Comparison of ENCODE assay signal across 9 mouse cellular contexts in the genomic region with DNA sequence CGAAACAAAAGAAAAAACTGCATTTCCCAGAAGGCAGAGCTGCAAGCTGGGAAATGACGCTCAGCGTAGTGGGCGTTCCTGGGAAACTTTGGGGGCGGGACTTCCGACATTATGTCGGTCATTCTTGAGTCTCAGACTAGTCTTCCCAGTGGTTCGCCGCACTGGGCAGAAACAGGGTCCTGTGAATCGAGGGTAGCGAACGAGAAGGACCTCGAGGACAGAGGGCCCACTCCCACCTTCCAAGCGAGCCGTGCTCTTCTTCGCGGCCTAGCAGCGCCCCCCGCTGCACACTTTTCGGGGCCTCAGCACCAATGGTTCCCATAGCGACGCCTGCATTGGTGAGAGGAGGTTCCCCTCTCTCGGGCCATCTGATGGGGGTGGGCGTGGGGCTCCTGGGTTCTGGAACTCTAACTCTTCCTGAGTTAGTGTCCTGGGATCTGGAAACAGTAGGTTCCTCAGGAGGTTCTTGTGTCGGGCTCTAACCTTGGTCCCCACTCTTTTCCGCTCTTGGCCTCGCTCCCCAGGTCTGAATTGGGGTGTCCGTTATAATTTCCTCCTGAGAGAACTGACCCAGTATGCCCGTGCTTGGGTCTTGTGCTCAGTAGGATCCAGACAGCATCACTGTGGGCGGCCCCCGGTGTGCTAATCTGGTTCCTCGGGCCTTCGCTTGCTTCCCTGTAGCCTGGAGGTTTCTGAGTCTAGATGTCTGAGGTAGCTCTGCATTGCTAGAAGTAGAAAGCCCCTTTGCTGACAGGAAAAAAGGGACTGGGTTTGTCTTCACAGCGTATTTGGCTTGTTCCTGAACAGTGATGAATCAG. TPM values are rescaled to one million over a fixed set of nuclear protein-coding genes. Genes with fewer than 3 reads are reported as not detected.
DNase-seq lines count a peak whose midpoint lies in the region; ATAC-seq and TF ChIP-seq lines count a peak whose summit lies in the region.
"Had no signal": no experiment of that assay in that cellular context is flagged by ENCODE, and none has a peak within 500 bp of the region (broad histone marks: within the 10 kb centered on the region; RNA-seq: fewer than 3 reads in every experiment).

No protein-coding gene starts in this region.

- no peaks in the 10 kb centered on the region; the same call in 1 of the 2 replicates for H3K9me3 ChIP-seq in limb, embryonic 13.5 days
- H3K9me3 ChIP-seq in midbrain, embryonic 15.5 days: no peaks in the 10 kb centered on the region

- peak overlapping the region; percentile 62 for H3K4me3 ChIP-seq in embryonic fibroblast, embryonic 13.5 days (ENCODE audit: insufficient read depth, low read length)
- H3K4me3 ChIP-seq in limb, embryonic 13.5 days: peak overlapping the region; percentile 68
- peak overlapping the region; percentile 71 for H3K4me3 ChIP-seq in midbrain, embryonic 15.5 days
- H3K4me3 ChIP-seq in spleen, adult 2 months (ENCODE audit: extremely low read depth, insufficient read depth, insufficient read length): peak overlapping the region; percentile 91

- no peaks in the 10 kb centered on the region for H3K27me3 ChIP-seq in limb, embryonic 13.5 days
- H3K27me3 ChIP-seq in midbrain, embryonic 15.5 days (replicated peaks): no peaks in the 10 kb centered on the region
- no peaks in the 10 kb centered on the region for H3K27me3 ChIP-seq in spleen, adult 2 months (ENCODE audit: control insufficient read depth, insufficient read depth, low read length)
- H3K27me3 ChIP-seq: Patski had no signal

- H3K4me2 ChIP-seq in limb, embryonic 13.5 days (replicated peaks): peak overlapping the region; percentile 77
- peak overlapping the region; percentile 65 for H3K4me2 ChIP-seq in midbrain, embryonic 15.5 days

- TF ChIP-seq CTCF in embryonic fibroblast, embryonic 13.5 days (IDR thresholded peaks at IDR 0.05; ENCODE audit: borderline replicate concordance, insufficient read depth, low read length): no peak
- TF ChIP-seq CTCF in spleen, adult 2 months (IDR thresholded peaks at IDR 0.05; ENCODE audit: extremely low read depth, insufficient read depth, insufficient read length, insufficient replicate concordance): no peak

- peak; percentile 67 for TF ChIP-seq POLR2A in embryonic fibroblast, embryonic 13.5 days (IDR thresholded peaks at IDR 0.05; ENCODE audit: low read depth, low read length)
- TF ChIP-seq POLR2A in spleen, adult 2 months (IDR thresholded peaks at IDR 0.05; ENCODE audit: low read depth, low read length): no peak

- ATAC-seq in limb, embryonic 13.5 days (ENCODE audit: low FRiP score, low read depth): peak; percentile 87
- peak; percentile 91 for ATAC-seq in midbrain, embryonic 15.5 days (replicated peaks)
- ATAC-seq: Patski had no signal

- H3K36me3 ChIP-seq in limb, embryonic 13.5 days: peaks cover 18% of the 10 kb centered on the region
- H3K36me3 ChIP-seq in midbrain, embryonic 15.5 days (replicated peaks): no peaks in the 10 kb centered on the region
- H3K36me3 ChIP-seq in spleen, adult 2 months (ENCODE audit: control insufficient read depth, insufficient read depth, low read length): no peaks in the 10 kb centered on the region

- DNase-seq in 416B (ENCODE audit: low read depth): peak; percentile 91
- peak; percentile 93 for DNase-seq in brain, adult 2 months (ENCODE audit: low read depth, low spot score)
- peak; percentile 57 to 75 for DNase-seq in heart, adult 9 months (ENCODE audit: low spot score in 2 of 2)
- DNase-seq in kidney, adult 9 months: peak; percentile 80
- peak; percentile 47 to 60 for DNase-seq in spleen, adult 2 months (ENCODE audit: low read depth in 1 of 2, low spot score in 2 of 2)

- 33% methylated on average over 34 of the region's 34 CpGs for WGBS in limb, embryonic 13.5 days
- 35% methylated on average over 34 of the region's 34 CpGs for WGBS in midbrain, embryonic 15.5 days
- 28% methylated on average over 34 of the region's 34 CpGs for WGBS in spleen, adult 2 months

- H3K4me1 ChIP-seq in embryonic fibroblast, embryonic 13.5 days (ENCODE audit: control insufficient read depth, insufficient read depth, low read length): no peaks in the 10 kb centered on the region
- peaks cover 7% of the 10 kb centered on the region for H3K4me1 ChIP-seq in limb, embryonic 13.5 days
- H3K4me1 ChIP-seq in midbrain, embryonic 15.5 days: peaks cover 8% of the 10 kb centered on the region
- H3K4me1 ChIP-seq in spleen, adult 2 months (ENCODE audit: control insufficient read depth, insufficient read depth, insufficient read length): no peaks in the 10 kb centered on the region; the same call in 1 of the 2 replicates

- H3K9ac ChIP-seq in limb, embryonic 13.5 days: peak overlapping the region; percentile 76
- peak overlapping the region; percentile 73 for H3K9ac ChIP-seq in midbrain, embryonic 15.5 days

- H3K27ac ChIP-seq in embryonic fibroblast, embryonic 13.5 days (ENCODE audit: insufficient read depth, low read length): no peak overlapping the region
- H3K27ac ChIP-seq in limb, embryonic 13.5 days: no peak overlapping the region
- H3K27ac ChIP-seq in midbrain, embryonic 15.5 days: peak overlapping the region; percentile 80
- H3K27ac ChIP-seq in spleen, adult 2 months (ENCODE audit: insufficient read depth, low read length): no peak overlapping the region

RNA-seq across cellular contexts. Expression of a gene that starts 52.8 kb away (rescaled TPM):
- polyA plus RNA-seq in embryonic fibroblast, embryonic 13.5 days (2011; ENCODE audit: insufficient read length, low read depth, missing spikeins): 44.3 and 53.9 TPM in 2 replicates
- 79.8 and 83.2 TPM in 2 replicates for polyA plus RNA-seq in limb, embryonic 13.5 days (2015; fragmentation: Nextera tagmentation; extraction: Ambion mirVana)
- 262 and 274 TPM in 2 replicates for polyA plus RNA-seq in midbrain, embryonic 15.5 days (2015; fragmentation: Nextera tagmentation; extraction: Ambion mirVana)
- polyA plus RNA-seq in spleen, adult 2 months (2012; rRNA removed): 325 and 338 TPM in 2 replicates
